Mouse (Mus musculus) forelimb bud, embryonic 11.5 days (tissue): ENCODE measurements around the gene Kcnq5.
"Not testable (repeated sequence)": the region's sequence is repeated elsewhere in the genome, so short reads cannot be mapped to it uniquely, and the experiment has no call there.

Experiments used
- DNase-seq: peaks from one replicate; pipeline ENCODE4 v3.0.0-alpha.2; 2012; ENCODE audit warnings: low read depth, low spot score

The Kcnq5 gene

GRCm38 (mm10) chr1:21838534-21838933, 123.2 kb downstream of the Kcnq5 start:
- DNase-seq, result no peak

- no peak for DNase-seq
Observed at GRCm38 (mm10) chr1:21837387-21837786, 124.4 kb downstream of the Kcnq5 start.

- peak; percentile 45 for DNase-seq
Observed at GRCm38 (mm10) chr1:21836337-21836736, 125.4 kb downstream of the Kcnq5 start.

- no peak for DNase-seq
Observed at GRCm38 (mm10) chr1:21829909-21830455, 131.8 kb downstream of the Kcnq5 start.

- no peak for DNase-seq
Observed at GRCm38 (mm10) chr1:21820066-21820630, 141.6 kb downstream of the Kcnq5 start.

- DNase-seq, result no peak
Observed at GRCm38 (mm10) chr1:21805064-21805463, 156.7 kb downstream of the Kcnq5 start.

GRCm38 (mm10) chr1:21804477-21804866, 157.3 kb downstream of the Kcnq5 start:
- DNase-seq, result no peak

- no peak for DNase-seq
Observed at GRCm38 (mm10) chr1:21803751-21804476, 157.8 kb downstream of the Kcnq5 start.

- DNase-seq, result no peak
Observed at GRCm38 (mm10) chr1:21780746-21781145, 181.0 kb downstream of the Kcnq5 start.

- DNase-seq, result no peak
Observed at GRCm38 (mm10) chr1:21777560-21777959, 184.2 kb downstream of the Kcnq5 start.

- peak; percentile 5 for DNase-seq
Observed at GRCm38 (mm10) chr1:21773931-21774330, 187.8 kb downstream of the Kcnq5 start.

GRCm38 (mm10) chr1:21770494-21770893, 191.2 kb downstream of the Kcnq5 start:
- no peak for DNase-seq

GRCm38 (mm10) chr1:21749297-21749696, 212.4 kb downstream of the Kcnq5 start:
- DNase-seq, result no peak

GRCm38 (mm10) chr1:21729131-21729530, 232.6 kb downstream of the Kcnq5 start:
- DNase-seq, result no peak

- not testable (repeated sequence) for DNase-seq
Observed at GRCm38 (mm10) chr1:21723231-21723630, 238.5 kb downstream of the Kcnq5 start.

- no peak for DNase-seq
Observed at GRCm38 (mm10) chr1:21721246-21721645, 240.5 kb downstream of the Kcnq5 start.

- peak; percentile 31 for DNase-seq
Observed at GRCm38 (mm10) chr1:21714816-21715215, 246.9 kb downstream of the Kcnq5 start.

GRCm38 (mm10) chr1:21712711-21713110, 249.0 kb downstream of the Kcnq5 start:
- DNase-seq, result peak; percentile 7

- no peak for DNase-seq
Observed at GRCm38 (mm10) chr1:21690458-21690857, 271.3 kb downstream of the Kcnq5 start.

- no peak for DNase-seq
Observed at GRCm38 (mm10) chr1:21688918-21689317, 272.8 kb downstream of the Kcnq5 start.

- no peak for DNase-seq
Observed at GRCm38 (mm10) chr1:21684444-21684843, 277.3 kb downstream of the Kcnq5 start.

- DNase-seq, result no peak
Observed at GRCm38 (mm10) chr1:21676805-21677204, 284.9 kb downstream of the Kcnq5 start.

GRCm38 (mm10) chr1:21660840-21661239, 300.9 kb downstream of the Kcnq5 start:
- DNase-seq, result no peak
